In the genomic region with DNA sequence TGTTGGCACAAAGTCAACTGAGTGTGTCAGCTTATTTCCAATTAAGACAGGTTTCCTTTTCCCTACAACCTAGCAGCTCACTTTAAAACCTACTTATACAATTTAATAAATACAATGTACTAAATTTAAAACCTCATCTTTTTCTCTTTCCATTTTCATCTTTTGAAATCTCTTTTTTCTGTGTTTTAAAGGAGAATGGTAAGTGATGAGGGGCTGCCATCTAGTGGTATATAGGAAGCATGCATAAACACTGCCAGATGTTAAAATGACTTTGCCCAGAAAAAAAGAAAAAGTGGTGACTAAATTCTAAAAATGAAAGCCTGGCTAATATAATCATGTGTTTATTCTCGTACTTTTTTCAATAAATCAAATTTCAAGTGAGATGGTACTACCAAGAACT, we compare ENCODE assay signal across 14 mouse cellular contexts.
DNase-seq lines count a peak whose midpoint lies in the region; ATAC-seq lines count a peak whose summit lies in the region.
"Had no signal": no experiment of that assay in that cellular context is flagged by ENCODE, and none has a peak within 500 bp of the region (broad histone marks: within the 10 kb centered on the region; RNA-seq: fewer than 3 reads in every experiment).

No protein-coding gene starts in this region.

- no peak overlapping the region for H3K4me3 ChIP-seq in forebrain, embryonic 13.5 days
- no peak overlapping the region for H3K4me3 ChIP-seq in forebrain, embryonic 12.5 days (replicated peaks)
- H3K4me3 ChIP-seq: hindbrain, embryonic 12.5 days; lung, embryonic 15.5 days; neural tube, embryonic 13.5 days had no signal

- H3K36me3 ChIP-seq in forebrain, embryonic 13.5 days (ENCODE audit: poor library complexity, severe bottlenecking) = no peaks in the 10 kb centered on the region
- no peaks in the 10 kb centered on the region for H3K36me3 ChIP-seq in forebrain, embryonic 12.5 days (replicated peaks)
- H3K36me3 ChIP-seq: hindbrain, embryonic 12.5 days; lung, embryonic 15.5 days; neural tube, embryonic 13.5 days had no signal

- intact Hi-C loops in left cerebral cortex, postnatal 25 days (cut with DNase I) = no loop called here

- no peak overlapping the region for H3K9ac ChIP-seq in forebrain, embryonic 13.5 days
- H3K9ac ChIP-seq in forebrain, embryonic 12.5 days = no peak overlapping the region
- H3K9ac ChIP-seq: hindbrain, embryonic 12.5 days; lung, embryonic 15.5 days; neural tube, embryonic 13.5 days had no signal

- no peak overlapping the region for H3K27ac ChIP-seq in forebrain, embryonic 13.5 days
- no peak overlapping the region for H3K27ac ChIP-seq in forebrain, embryonic 12.5 days
- H3K27ac ChIP-seq: hindbrain, embryonic 12.5 days; lung, embryonic 15.5 days; neural tube, embryonic 13.5 days had no signal

- DNase-seq in left cerebral cortex, postnatal 25 days (ENCODE audit: low spot score in 2 of 2) = peak; percentile 3 to 14
- no peak for DNase-seq in left cerebral cortex, adult 9 months (ENCODE audit: low spot score in 2 of 2)
- peak; percentile 39 for DNase-seq in NIH3T3 (ENCODE audit: low read depth)
- DNase-seq in cerebellum, adult 9-11 months = no peak
- no peak for DNase-seq in adrenal gland, postnatal 14 days
- DNase-seq: adrenal gland, adult 8-10 months; cerebellum, postnatal 36 days; gastrocnemius, postnatal 14 days had no signal

- no peaks in the 10 kb centered on the region for H3K4me1 ChIP-seq in forebrain, embryonic 13.5 days
- H3K4me1 ChIP-seq in forebrain, embryonic 12.5 days = no peaks in the 10 kb centered on the region
- H3K4me1 ChIP-seq: hindbrain, embryonic 12.5 days; lung, embryonic 15.5 days; neural tube, embryonic 13.5 days had no signal

- ATAC-seq in forebrain, embryonic 13.5 days = 0 out of 2 replicates have a peak, but pooled peaks have one; percentile 43
- ATAC-seq in forebrain, embryonic 12.5 days (ENCODE audit: low FRiP score) = no peak
- ATAC-seq in megakaryocyte progenitor cell, adult 5-6 weeks (replicated peaks; ENCODE audit: poor library complexity) = 0 out of 2 replicates have a peak, but pooled peaks have one; percentile 42

- H3K27me3 ChIP-seq in forebrain, embryonic 13.5 days = no peaks in the 10 kb centered on the region
- no peaks in the 10 kb centered on the region for H3K27me3 ChIP-seq in forebrain, embryonic 12.5 days
- H3K27me3 ChIP-seq: hindbrain, embryonic 12.5 days; lung, embryonic 15.5 days; neural tube, embryonic 13.5 days had no signal

- 10% methylated on average over 1 of the region's 1 CpGs for WGBS in forebrain, embryonic 13.5 days
- 9% methylated on average over 1 of the region's 1 CpGs for WGBS in forebrain, embryonic 12.5 days

- H3K4me2 ChIP-seq in forebrain, embryonic 13.5 days = no peak overlapping the region
- no peak overlapping the region for H3K4me2 ChIP-seq in forebrain, embryonic 12.5 days
- H3K4me2 ChIP-seq: hindbrain, embryonic 12.5 days; lung, embryonic 15.5 days; neural tube, embryonic 13.5 days had no signal

- H3K9me3 ChIP-seq in forebrain, embryonic 13.5 days (replicated peaks) = no peaks in the 10 kb centered on the region
- H3K9me3 ChIP-seq in forebrain, embryonic 12.5 days = no peaks in the 10 kb centered on the region
- H3K9me3 ChIP-seq: hindbrain, embryonic 12.5 days; lung, embryonic 15.5 days; neural tube, embryonic 13.5 days had no signal

Comparison
In these comparisons a context has a peak if more than half of its experiments do, and no peak if none do; other contexts are left out.
1. DNase-seq: peak in left cerebral cortex, postnatal 25 days (2 of 2) and NIH3T3 (single experiment); none in left cerebral cortex, adult 9 months (0 of 2), cerebellum, adult 9-11 months (single experiment) and adrenal gland, postnatal 14 days (single experiment).